Mouse (Mus musculus): ENCODE results near the gene Dact1.

DNA sequence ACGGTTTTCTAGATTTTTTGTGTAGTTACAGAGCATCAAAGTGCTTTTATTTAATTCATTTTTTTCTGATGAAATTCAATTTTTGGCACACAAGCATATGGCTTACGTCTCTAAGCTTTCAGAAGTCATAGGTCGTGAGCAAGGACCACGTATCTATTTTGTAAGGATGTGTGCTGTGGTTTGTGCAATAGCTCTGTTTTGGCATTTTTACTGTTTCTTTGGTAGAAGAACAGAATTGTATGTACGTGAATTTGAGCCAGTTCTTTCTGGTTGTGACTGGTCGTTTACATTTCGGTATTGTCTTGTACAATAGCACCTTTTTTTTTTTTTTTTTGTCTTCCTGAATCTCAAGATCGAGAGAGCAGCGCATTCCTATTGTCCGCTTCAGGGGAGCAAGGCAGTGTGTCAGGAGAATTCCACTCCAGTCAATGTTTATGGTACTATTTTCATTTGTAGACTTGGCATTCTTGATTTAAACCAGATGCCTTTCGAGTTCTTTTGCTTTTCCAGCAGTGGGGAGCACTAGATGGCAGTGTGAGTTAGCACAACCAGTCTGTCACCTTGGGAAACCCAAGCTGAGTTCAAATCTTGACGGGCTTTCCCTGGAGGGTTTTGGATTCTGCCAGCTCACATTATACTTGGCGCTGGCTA is 1.7 kb downstream of the Dact1 start:
- TF ChIP-seq POLR2A (IDR thresholded peaks at IDR 0.05; ENCODE audit: insufficient read depth, low read depth, low read length), result no peak
- TF ChIP-seq CTCF (IDR thresholded peaks at IDR 0.05), result peak; percentile 77
